Mouse (Mus musculus) intestine, embryonic 14.5 days (tissue): ENCODE measurements around the gene Dpysl4. TPM values are rescaled to one million over a fixed set of nuclear protein-coding genes. Genes with fewer than 3 reads are reported as not detected.

Source experiments
- ATAC-seq: fragments of 200-750 bp; cut with Nextera tagmentation; replicated peaks from 2 replicates; pipeline ENCODE4 v1.8.0; 2017; ENCODE audit warnings: low read depth, moderate number of reproducible peaks, moderate TSS enrichment, moderate library complexity; ENCODE audit not compliant: low FRiP score, low TSS enrichment
- DNase-seq: peaks from one replicate; pipeline ENCODE4 v3.0.0-alpha.2; 2018; ENCODE audit warnings: low spot score
- H3K27ac ChIP-seq: fragments of 300-500 bp; sonication (generic); 2 replicates; pipeline ENCODE4 v1.5.1; 2014; ENCODE audit warnings: low read depth, mild to moderate bottlenecking, control low read depth
- H3K27me3 ChIP-seq: fragments of 300-500 bp; sonication (generic); replicated peaks from 2 replicates; pipeline ENCODE4 v1.6.1; 2014; ENCODE audit warnings: low read length, control low read depth; ENCODE audit not compliant: control insufficient read depth, insufficient read depth
- H3K36me3 ChIP-seq: fragments of 300-500 bp; sonication (generic); 2 replicates; pipeline ENCODE4 v1.6.1; 2014; ENCODE audit warnings: low read length, control low read depth; ENCODE audit not compliant: control insufficient read depth, insufficient read depth
- H3K4me1 ChIP-seq: fragments of 300-500 bp; sonication (generic); replicated peaks from 2 replicates; pipeline ENCODE4 v1.6.1; 2014; ENCODE audit warnings: low read length, control low read depth, mixed read lengths; ENCODE audit not compliant: control insufficient read depth, insufficient read depth
- H3K4me2 ChIP-seq: fragments of 300-500 bp; sonication (generic); 2 replicates; pipeline ENCODE4 v1.6.1; 2014; ENCODE audit warnings: low read length
- H3K4me3 ChIP-seq: fragments of 300-500 bp; sonication (generic); 2 replicates; pipeline ENCODE4 v1.5.1; 2014; ENCODE audit warnings: low read depth, low read length, control low read depth, mixed read lengths
- H3K9ac ChIP-seq: fragments of 300-500 bp; sonication (generic); 2 replicates; pipeline ENCODE4 v1.6.1; 2014; ENCODE audit warnings: mild to moderate bottlenecking, low read length
- H3K9me3 ChIP-seq: fragments of 300-500 bp; sonication (generic); 2 replicates; pipeline ENCODE4 v1.6.1; 2016; ENCODE audit warnings: low read length, control low read depth; ENCODE audit not compliant: control insufficient read depth
- WGBS: fragments of 180-500 bp; shearing (Covaris S2); extraction: QIAGEN DNeasy Blood & Tissue Kit; methylation state at CpG from one replicate; pipeline ENCODE4 v1.1.7; 2014; 5-methylcytosine and 5-hydroxymethylcytosine counted together
- polyA plus RNA-seq: library from polyadenylated mRNA; unstranded; fragments of >200 nt; fragmentation: Nextera tagmentation; extraction: Ambion mirVana; gene quantifications from 2 replicates; pipeline ENCODE4 v1.2.1, GENCODE M21; 2014

The Dpysl4 gene
- polyA plus RNA-seq, 1 experiment from 2014 or later: 28.5 TPM

GRCm38 (mm10) chr7:139103960-139104381 is 18.2 kb downstream of the Dpysl4 start:
- Histone ChIP-seq H3K4me2 (no peak overlapping the region), H3K27me3 (no peaks in the 10 kb centered on the region), H3K4me1 (no peaks in the 10 kb centered on the region), H3K9ac (no peak overlapping the region), H3K9me3 (no peaks in the 10 kb centered on the region), H3K27ac (no peak overlapping the region), H3K36me3 (peaks cover 2% of the 10 kb centered on the region; the same call in 1 of the 2 replicates), H3K4me3 (no peak overlapping the region)
- 61% methylated on average over 10 of the region's 10 CpGs for WGBS
- DNase-seq (no peak), ATAC-seq (no peak)

DNA sequence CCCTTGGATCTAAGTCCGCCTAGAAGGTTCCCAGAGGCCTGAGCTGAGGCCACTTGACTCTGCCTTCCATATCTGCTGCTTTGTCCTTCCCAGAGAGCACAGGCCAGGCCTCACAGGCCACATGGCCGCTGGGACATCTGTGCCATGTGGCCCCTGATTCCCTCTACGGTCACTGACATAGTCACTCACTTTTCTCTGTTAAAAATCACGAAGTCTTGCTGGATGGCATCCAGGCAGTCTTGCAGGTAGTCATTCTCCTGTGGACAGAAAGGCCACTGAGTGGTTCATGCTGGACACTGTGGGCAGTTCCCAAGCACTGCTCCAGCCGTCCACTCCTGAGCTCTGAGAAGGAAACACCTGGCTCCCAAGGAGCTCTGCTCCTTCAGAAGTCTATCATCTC is 19.3 kb downstream of the Dpysl4 start:
- no peak for ATAC-seq
- Histone ChIP-seq H3K9me3 (no peaks in the 10 kb centered on the region), H3K27ac (no peak overlapping the region), H3K4me2 (no peak overlapping the region), H3K36me3 (no peaks in the 10 kb centered on the region), H3K4me3 (no peak overlapping the region), H3K9ac (no peak overlapping the region), H3K4me1 (no peaks in the 10 kb centered on the region), H3K27me3 (no peaks in the 10 kb centered on the region)
- DNase-seq: no peak
- 82% methylated on average over 5 of the region's 5 CpGs for WGBS

- Histone ChIP-seq H3K4me1 (no peaks in the 10 kb centered on the region), H3K9ac (no peak overlapping the region), H3K27me3 (no peaks in the 10 kb centered on the region), H3K36me3 (no peaks in the 10 kb centered on the region), H3K4me2 (no peak overlapping the region), H3K4me3 (no peak overlapping the region), H3K9me3 (no peaks in the 10 kb centered on the region), H3K27ac (no peak overlapping the region)
- 92% methylated on average over 7 of the region's 7 CpGs for WGBS
- ATAC-seq (no peak), DNase-seq (no peak)
Measured at GRCm38 (mm10) chr7:139105705-139106104, 19.9 kb downstream of the Dpysl4 start.

DNA sequence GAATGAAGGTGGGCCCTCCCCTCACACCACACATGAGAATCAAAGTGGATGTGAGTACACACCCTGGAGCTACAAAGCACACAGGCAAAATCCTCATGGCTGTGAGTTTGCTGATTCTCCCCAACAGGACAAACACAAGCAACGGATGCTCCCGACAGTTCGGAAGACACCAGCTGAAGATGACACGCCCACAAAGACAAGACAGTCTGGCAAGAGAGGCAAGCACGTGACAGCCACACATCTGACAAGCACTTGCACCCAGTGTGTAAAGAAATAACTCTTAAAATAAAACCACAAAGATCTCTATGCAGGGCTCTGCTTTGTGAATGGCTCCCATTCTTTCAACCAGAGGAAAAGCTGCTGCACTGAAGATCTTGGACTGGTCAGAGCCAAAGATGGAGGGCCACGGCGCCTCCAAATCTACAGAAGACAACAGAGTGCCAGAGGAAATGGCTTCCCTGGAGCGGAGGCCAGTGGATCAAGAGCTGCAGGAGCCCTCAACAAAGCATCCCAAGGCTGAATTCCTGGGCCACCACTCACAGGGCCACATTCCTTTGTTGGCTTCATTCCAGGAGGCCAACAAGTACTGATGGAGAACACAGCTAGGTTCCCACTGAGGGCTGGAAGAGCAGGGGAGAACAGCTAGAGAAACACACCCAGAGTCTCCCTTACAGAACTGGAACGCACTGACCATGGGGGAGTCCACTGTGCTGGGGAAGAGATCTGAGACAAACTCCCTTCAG is 22.3 kb downstream of the Dpysl4 start:
- no peaks in the 10 kb centered on the region for H3K36me3 ChIP-seq
- no peak overlapping the region for H3K4me2 ChIP-seq
- no peak for DNase-seq
- ATAC-seq: no peak
- WGBS: 86% methylated on average over 9 of the region's 9 CpGs
- no peak overlapping the region for H3K9ac ChIP-seq
- H3K9me3 ChIP-seq: no peaks in the 10 kb centered on the region
- no peak overlapping the region for H3K27ac ChIP-seq
- no peaks in the 10 kb centered on the region for H3K4me1 ChIP-seq
- no peaks in the 10 kb centered on the region for H3K27me3 ChIP-seq
- no peak overlapping the region for H3K4me3 ChIP-seq

DNA sequence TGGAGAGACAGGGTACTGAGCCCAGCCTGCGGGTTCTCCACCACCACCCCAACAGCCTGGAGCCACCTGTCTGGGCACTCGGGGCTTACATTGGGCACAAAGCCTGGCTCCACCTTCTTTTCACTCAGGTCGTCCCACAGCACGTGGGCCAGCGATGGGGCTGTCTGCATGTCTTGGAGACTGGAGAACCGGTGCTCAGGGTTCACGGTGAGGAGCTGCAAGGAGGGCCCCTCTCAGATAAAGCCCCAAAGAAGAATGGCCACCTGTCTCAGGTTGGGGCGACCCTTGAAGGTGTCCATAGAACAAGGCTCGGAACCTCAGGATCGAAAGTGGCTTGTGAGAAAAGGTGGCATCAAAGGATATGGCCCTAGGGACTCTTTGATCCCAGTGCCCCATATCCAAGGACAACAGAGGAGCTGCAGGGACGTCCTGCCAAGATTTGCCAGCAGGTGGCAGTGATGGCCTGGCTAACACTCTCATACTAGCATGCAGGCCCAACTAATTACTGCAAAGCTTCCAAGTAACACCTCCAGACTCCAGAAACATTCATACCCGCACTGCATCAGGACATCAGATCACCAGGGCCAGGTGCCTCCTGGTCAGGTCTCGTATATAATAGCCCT is 33.5 kb downstream of the Dpysl4 start:
- no peaks in the 10 kb centered on the region for H3K9me3 ChIP-seq
- ATAC-seq (peak; percentile 47), DNase-seq (peak; percentile 93)
- no peaks in the 10 kb centered on the region for H3K4me1 ChIP-seq
- no peak overlapping the region for H3K4me3 ChIP-seq
- H3K27ac ChIP-seq: no peak overlapping the region
- no peak overlapping the region for H3K9ac ChIP-seq
- no peak overlapping the region for H3K4me2 ChIP-seq
- H3K36me3 ChIP-seq: no peaks in the 10 kb centered on the region
- H3K27me3 ChIP-seq: no peaks in the 10 kb centered on the region
- WGBS: 40% methylated on average over 13 of the region's 13 CpGs

GRCm38 (mm10) chr7:139119775-139120153 is 34.0 kb downstream of the Dpysl4 start:
- Histone ChIP-seq H3K36me3 (no peaks in the 10 kb centered on the region), H3K4me1 (no peaks in the 10 kb centered on the region), H3K4me2 (no peak overlapping the region), H3K9me3 (no peaks in the 10 kb centered on the region), H3K4me3 (no peak overlapping the region), H3K27me3 (no peaks in the 10 kb centered on the region), H3K9ac (no peak overlapping the region), H3K27ac (no peak overlapping the region)
- 64% methylated on average over 2 of the region's 2 CpGs for WGBS
- DNase-seq: no peak
- ATAC-seq: no peak

- Histone ChIP-seq H3K27ac (no peak overlapping the region), H3K4me1 (0 out of 2 replicates have a peak, but pooled peaks cover 2% of the 10 kb centered on the region), H3K9me3 (no peaks in the 10 kb centered on the region), H3K4me2 (no peak overlapping the region), H3K36me3 (no peaks in the 10 kb centered on the region), H3K9ac (no peak overlapping the region), H3K27me3 (no peaks in the 10 kb centered on the region), H3K4me3 (no peak overlapping the region)
- DNase-seq (no peak), ATAC-seq (no peak)
- 88% methylated on average over 4 of the region's 4 CpGs for WGBS
Measured at GRCm38 (mm10) chr7:139125881-139126280, 40.1 kb downstream of the Dpysl4 start.

DNA sequence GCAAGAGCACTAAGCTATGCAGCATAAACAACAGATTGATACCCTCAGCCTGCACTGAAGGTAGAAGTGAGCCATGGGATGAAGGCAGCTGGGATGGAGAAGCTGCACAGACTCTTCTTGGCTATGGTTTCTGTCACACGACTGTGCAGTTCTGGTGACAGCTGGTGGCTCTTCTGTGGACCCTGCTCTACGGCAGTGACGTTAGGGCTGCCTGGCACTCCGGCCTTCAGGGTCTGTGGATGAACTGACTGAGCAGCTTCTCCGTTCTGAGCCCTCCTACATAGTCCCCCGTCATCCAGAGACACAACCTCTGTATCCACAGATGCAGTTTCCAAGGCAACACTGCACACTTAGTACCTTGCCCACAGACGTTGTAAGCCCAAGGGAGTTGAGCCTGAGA is 40.7 kb downstream of the Dpysl4 start:
- no peaks in the 10 kb centered on the region for H3K36me3 ChIP-seq
- H3K4me3 ChIP-seq: no peak overlapping the region
- DNase-seq: no peak
- 69% methylated on average over 7 of the region's 7 CpGs for WGBS
- H3K27ac ChIP-seq: no peak overlapping the region
- H3K9me3 ChIP-seq: no peaks in the 10 kb centered on the region
- ATAC-seq: no peak
- H3K27me3 ChIP-seq: no peaks in the 10 kb centered on the region
- H3K9ac ChIP-seq: no peak overlapping the region
- H3K4me1 ChIP-seq: 0 out of 2 replicates have a peak, but pooled peaks cover 2% of the 10 kb centered on the region
- no peak overlapping the region for H3K4me2 ChIP-seq

- 72% methylated on average over 4 of the region's 4 CpGs for WGBS
Measured at GRCm38 (mm10) chr7:139128994-139129393, 43.2 kb downstream of the Dpysl4 start.

More at GRCm38 (mm10) chr7:139128994-139129393, 43.2 kb downstream of the Dpysl4 start:
- Histone ChIP-seq H3K9me3 (no peaks in the 10 kb centered on the region), H3K4me2 (no peak overlapping the region), H3K4me1 (0 out of 2 replicates have a peak, but pooled peaks cover 2% of the 10 kb centered on the region), H3K4me3 (no peak overlapping the region), H3K9ac (no peak overlapping the region), H3K27ac (no peak overlapping the region), H3K36me3 (no peaks in the 10 kb centered on the region), H3K27me3 (no peaks in the 10 kb centered on the region)
- DNase-seq (no peak), ATAC-seq (no peak)
